Mouse (Mus musculus) CH12.LX (cell line): ENCODE measurements around the gene Fez2. TPM values are rescaled to one million over a fixed set of nuclear protein-coding genes. Genes with fewer than 3 reads are reported as not detected.

ENCODE experiments used
- DNase-seq: peaks from one replicate; pipeline ENCODE4 v3.0.0-alpha.2; 2013; ENCODE audit errors: extremely low read depth
- H3K27ac ChIP-seq: 2 replicates; pipeline ENCODE4 v1.5.1; 2012; ENCODE audit warnings: low read depth, mild to moderate bottlenecking, control low read depth, moderate library complexity; ENCODE audit not compliant: insufficient read depth
- H3K27me3 ChIP-seq: replicated peaks from 2 replicates; pipeline ENCODE3; 2012; ENCODE audit warnings: inconsistent platforms
- H3K36me3 ChIP-seq, 2 experiments: replicated peaks in 1 of 2; 2 replicates each; pipeline versions ENCODE3 to v1.6.1; 2012; ENCODE audit warnings: inconsistent platforms in 1 of 2, low read length in 1 of 2, mild to moderate bottlenecking in 1 of 2, mixed read lengths in 1 of 2, moderate library complexity in 1 of 2; ENCODE audit not compliant: control insufficient read depth in 1 of 2, insufficient read depth in 1 of 2
- H3K4me1 ChIP-seq, 2 experiments: 2 replicates each; pipeline ENCODE4 v1.6.1; 2012; ENCODE audit warnings: inconsistent platforms in 1 of 2, moderate library complexity in 1 of 2; ENCODE audit not compliant: insufficient read depth in 2 of 2, control insufficient read depth in 1 of 2
- H3K4me2 ChIP-seq: 2 replicates; pipeline ENCODE4 v1.6.1; 2012; ENCODE audit warnings: low read depth, mild to moderate bottlenecking, control low read depth; ENCODE audit not compliant: poor library complexity, insufficient read depth, severe bottlenecking
- H3K4me3 ChIP-seq, 3 experiments: fragments of 150-350 bp in 1 of 3; sonication (generic) in 1 of 3; replicated peaks in 1 of 3; 2 replicates each; pipeline versions ENCODE3 to v1.5.1; 2011 to 2012; ENCODE audit warnings: low read depth in 2 of 3, low read length in 2 of 3, mild to moderate bottlenecking in 2 of 3, moderate library complexity in 2 of 3, control low read depth in 1 of 3, improper control_type of control experiment in 1 of 3, inconsistent platforms in 1 of 3, mixed read lengths in 1 of 3; ENCODE audit not compliant: poor library complexity in 1 of 3
- H3K79me2 ChIP-seq: replicated peaks from 2 replicates; pipeline ENCODE4 v1.6.1; 2012; ENCODE audit warnings: mild to moderate bottlenecking, moderate library complexity; ENCODE audit not compliant: control insufficient read depth, poor library complexity, insufficient read depth, severe bottlenecking; ENCODE audit errors: extremely low read depth
- H3K9ac ChIP-seq: 2 replicates; pipeline ENCODE4 v1.6.1; 2012; ENCODE audit warnings: low read depth, mild to moderate bottlenecking, control low read depth, moderate library complexity; ENCODE audit not compliant: insufficient read depth
- H3K9me3 ChIP-seq: replicated peaks from 2 replicates; pipeline ENCODE3; 2012; ENCODE audit warnings: low read length, inconsistent platforms, mixed read lengths
- CTCF ChIP-seq, 2 experiments: IDR thresholded peaks in 1 of 2; conservative IDR thresholded peaks in 1 of 2; 2 replicates each; pipeline ENCODE4 v1.5.1; 2011 to 2012; ENCODE audit warnings: low read depth in 2 of 2, low read length in 2 of 2, improper control_type of control experiment in 1 of 2, inconsistent platforms in 1 of 2, mild to moderate bottlenecking in 1 of 2, moderate library complexity in 1 of 2
- E2F4 ChIP-seq: IDR thresholded peaks from 2 replicates; pipeline ENCODE4 v1.6.1; 2011; ENCODE audit warnings: low read depth, low read length, improper control_type of control experiment; ENCODE audit not compliant: insufficient replicate concordance
- ELF1 ChIP-seq: IDR thresholded peaks from 2 replicates; pipeline ENCODE4 v1.6.1; 2014; ENCODE audit warnings: low read depth, mild to moderate bottlenecking, inconsistent platforms, low read length, improper control_type of control experiment
- KAT2A ChIP-seq: IDR thresholded peaks from 2 replicates; pipeline ENCODE4 v1.6.1; 2012; ENCODE audit warnings: low read length, improper control_type of control experiment, inconsistent platforms; ENCODE audit not compliant: insufficient replicate concordance
- MAX ChIP-seq: IDR thresholded peaks from 2 replicates; pipeline ENCODE4 v1.6.1; 2011; ENCODE audit warnings: low read length, improper control_type of control experiment
- MEF2A ChIP-seq: IDR thresholded peaks from 2 replicates; pipeline ENCODE4 v1.6.1; 2014; ENCODE audit warnings: low read depth, mild to moderate bottlenecking, inconsistent platforms, low read length, improper control_type of control experiment, borderline replicate concordance
- NELFE ChIP-seq: IDR thresholded peaks from 2 replicates; pipeline ENCODE4 v1.6.1; 2011; ENCODE audit warnings: low read depth, low read length, improper control_type of control experiment
- POLR2AphosphoS2 ChIP-seq: IDR thresholded peaks from 2 replicates; pipeline ENCODE4 v1.6.1; 2011; ENCODE audit warnings: low read depth, low read length, improper control_type of control experiment
- RAD21 ChIP-seq: IDR thresholded peaks from 2 replicates; pipeline ENCODE4 v1.6.1; 2011; ENCODE audit warnings: low read depth, mild to moderate bottlenecking, low read length, improper control_type of control experiment, moderate library complexity
- SIN3A ChIP-seq: IDR thresholded peaks from 2 replicates; pipeline ENCODE4 v1.6.1; 2012; ENCODE audit warnings: low read length, improper control_type of control experiment, inconsistent platforms
- SMC3 ChIP-seq: IDR thresholded peaks from 2 replicates; pipeline ENCODE4 v1.6.1; 2011; ENCODE audit warnings: low read depth, low read length, improper control_type of control experiment
- USF1 ChIP-seq: IDR thresholded peaks from 2 replicates; pipeline ENCODE4 v1.6.1; 2014; ENCODE audit warnings: low read depth, mild to moderate bottlenecking, inconsistent platforms, low read length, improper control_type of control experiment
- ZKSCAN1 ChIP-seq: IDR thresholded peaks from 2 replicates; pipeline ENCODE4 v1.6.1; 2012; ENCODE audit warnings: low read depth, inconsistent platforms, low read length, improper control_type of control experiment, borderline replicate concordance
- dilution Hi-C: fragments of 300-500 bp; cut with MboI; formaldehyde crosslinking; loops from 2 replicates; pipeline ENCODE4 v1.14.3; 2020; ENCODE audit warnings: low sequenced_read_pairs; ENCODE audit not compliant: extremely low pct_unique_long_range_greater_than_20kb, extremely low pct_ligation_motif_present
- in situ Hi-C: fragments of 300-500 bp; cut with MboI; formaldehyde crosslinking; loops from 3 replicates; pipeline ENCODE4 v1.14.3; 2019; ENCODE audit warnings: low sequenced_read_pairs, low pct_ligation_motif_present, low pct_unique_long_range_greater_than_20kb, mixed read lengths
- polyA plus RNA-seq: library from polyadenylated mRNA; unstranded; fragments of >175 nt; gene quantifications from 2 replicates; pipeline ENCODE4 v1.2.1, GENCODE M21; 2012; ENCODE audit warnings: low read depth; ENCODE audit not compliant: insufficient read length
- total RNA-seq, 2 experiments: library from RNA; depleted of rRNA; stranded (reverse); fragments of 300-350 nt in 1 of 2; fragments of >200 nt in 1 of 2; gene quantifications; 2 replicates each; pipeline ENCODE4 v1.2.3; 2012 to 2014

Fez2 gene
- total and polyA plus RNA-seq, 3 experiments: 13.5 to 18.7 (median 14.2) TPM

DNA sequence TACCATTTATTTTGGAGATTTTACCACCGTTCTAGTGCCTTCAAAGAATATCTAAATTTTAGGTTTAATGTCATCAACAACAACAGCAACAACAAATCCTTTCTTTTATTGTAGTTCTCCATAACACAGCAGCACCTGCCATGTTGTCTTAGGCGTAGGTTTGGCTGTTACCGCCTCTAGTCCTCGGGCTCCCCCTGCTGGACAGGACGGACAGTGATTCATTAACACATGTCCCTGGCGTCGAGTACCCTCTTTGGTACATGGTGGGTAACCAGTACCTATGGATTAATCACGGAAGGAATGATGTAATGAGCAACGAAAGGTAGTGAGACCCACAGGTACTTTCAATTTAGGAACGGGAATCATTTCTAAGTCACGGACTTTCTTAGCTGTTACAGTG is 37.2 kb upstream of the Fez2 start:
- DNase-seq: peak; percentile 84
- Histone ChIP-seq H3K4me2 (peak overlapping the region; percentile 75), H3K36me3 (no peaks in the 10 kb centered on the region), H3K27ac (no peak overlapping the region), H3K27me3 (no peaks in the 10 kb centered on the region), H3K9me3 (peaks cover under 1% of the 10 kb centered on the region), H3K4me3 (no peak overlapping the region), H3K9ac (no peak overlapping the region), H3K79me2 (no peaks in the 10 kb centered on the region), H3K4me1 (peaks cover 4 to 14% of the 10 kb centered on the region in 2 experiments; a peak in 3 of 4 replicates)
- TF ChIP-seq CTCF (conservative IDR thresholded peaks at IDR 0.05 in 1 of 2, IDR thresholded peaks at IDR 0.05 in 1 of 2; ENCODE audit: low read depth in 2 of 2, low read length in 2 of 2) (peak; percentile 91 to 92), KAT2A (no peak), ELF1 (no peak), MAX (0 out of 2 replicates have a peak, but pooled peaks have one; percentile 62), RAD21 (peak; percentile 91), SMC3 (peak; percentile 82)
- dilution Hi-C loops: no loop called here
- in situ Hi-C loops: loop anchor here (25.0 kb wide), 1 partner anchor 418 kb away; no protein-coding TSS in a partner anchor

DNA sequence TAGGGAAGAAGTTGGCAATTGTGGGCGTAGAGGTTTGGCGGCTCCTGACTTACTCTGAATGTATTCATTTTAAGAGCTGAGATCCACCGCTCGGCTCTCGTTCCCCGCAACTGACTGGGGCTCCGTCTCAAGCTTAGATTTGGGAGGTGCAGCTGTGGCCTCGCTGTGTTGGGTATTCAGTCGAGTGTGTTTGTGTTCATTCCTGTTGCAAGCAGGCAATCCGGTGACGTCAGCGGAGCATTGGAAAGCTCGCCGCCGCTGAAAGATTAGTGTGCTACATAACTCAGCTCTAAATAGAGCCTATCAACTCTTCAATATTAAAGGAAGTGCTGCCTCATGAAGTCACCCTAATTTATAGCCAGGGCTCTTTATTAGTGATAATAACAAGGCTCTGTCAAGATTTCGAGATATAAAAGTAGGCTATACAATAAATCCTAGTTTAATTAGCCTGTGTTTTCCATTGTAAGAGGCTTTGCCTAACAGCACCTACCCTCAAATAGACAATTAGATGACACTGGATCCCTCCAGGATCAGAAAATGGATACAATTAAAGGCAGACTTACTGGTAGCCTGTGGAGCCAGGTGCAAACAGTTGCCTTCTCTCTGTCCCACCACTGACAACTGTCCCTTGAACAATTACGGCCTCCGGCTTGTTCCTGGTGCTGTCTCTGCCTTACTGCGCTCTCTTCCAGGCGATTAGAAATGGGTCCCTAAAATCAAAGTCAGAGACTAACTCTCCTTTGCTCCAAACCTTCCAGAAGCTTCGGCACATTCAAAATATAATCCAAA is 36.4 kb upstream of the Fez2 start:
- TF ChIP-seq USF1 (no peak), MEF2A (no peak), SIN3A (no peak), MAX (no peak), ZKSCAN1 (no peak)
- TF ChIP-seq, all 38 proteins: peak for 0
- H3K4me2 ChIP-seq: no peak overlapping the region
- H3K27me3 ChIP-seq: no peaks in the 10 kb centered on the region
- H3K4me3 ChIP-seq: no peak overlapping the region
- no peaks in the 10 kb centered on the region for H3K9me3 ChIP-seq
- H3K36me3 ChIP-seq: no peaks in the 10 kb centered on the region
- H3K79me2 ChIP-seq: no peaks in the 10 kb centered on the region
- in situ Hi-C loops (loop anchor here (25.0 kb wide), 1 partner anchor 417 kb away; no protein-coding TSS in a partner anchor), dilution Hi-C loops (no loop called here)
- no peak overlapping the region for H3K27ac ChIP-seq
- no peak overlapping the region for H3K9ac ChIP-seq
- H3K4me1 ChIP-seq: peaks cover 4 to 14% of the 10 kb centered on the region in 2 experiments; a peak in 3 of 4 replicates
- DNase-seq: no peak

DNA sequence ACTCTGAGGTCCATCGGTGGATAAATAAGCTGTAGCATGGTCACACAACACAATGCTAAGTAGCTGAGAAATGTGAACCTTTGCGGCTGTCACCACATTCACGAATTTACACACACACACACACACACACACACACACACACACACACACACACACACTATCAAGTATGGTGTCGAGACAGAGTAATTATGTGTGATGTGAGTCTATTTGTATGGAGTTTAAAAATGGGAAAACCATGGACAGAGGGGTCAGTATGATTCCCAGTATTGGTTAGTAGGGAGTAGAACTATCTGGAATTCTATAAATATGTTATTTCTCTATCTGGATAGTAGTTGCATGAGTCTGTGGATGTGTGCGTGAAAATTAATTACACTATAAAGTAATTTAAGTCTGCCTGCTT is 35.6 kb upstream of the Fez2 start:
- H3K4me3 ChIP-seq: no peak overlapping the region
- TF ChIP-seq NELFE (no peak), MEF2A (no peak), SIN3A (no peak), POLR2AphosphoS2 (no peak), E2F4 (no peak)

More for the DNA sequence above, 35.6 kb upstream of the Fez2 start:
- H3K4me2 ChIP-seq: no peak overlapping the region
- dilution Hi-C loops (no loop called here), in situ Hi-C loops (loop anchor here (25.0 kb wide), 1 partner anchor 416 kb away; no protein-coding TSS in a partner anchor)
- no peaks in the 10 kb centered on the region for H3K9me3 ChIP-seq
- H3K79me2 ChIP-seq: no peaks in the 10 kb centered on the region
- H3K27me3 ChIP-seq: no peaks in the 10 kb centered on the region
- H3K27ac ChIP-seq: no peak overlapping the region
- H3K4me1 ChIP-seq: peaks cover 4 to 14% of the 10 kb centered on the region in 2 experiments; a peak in 3 of 4 replicates
- no peaks in the 10 kb centered on the region for H3K36me3 ChIP-seq
- no peak overlapping the region for H3K9ac ChIP-seq
- no peak for DNase-seq
